Mouse (Mus musculus) neural tube, embryonic 14.5 days (tissue): ENCODE data around the gene Clp1. TPM values are rescaled to one million over a fixed set of nuclear protein-coding genes. Genes with fewer than 3 reads are reported as not detected.

ENCODE experiments used
- ATAC-seq: fragments of 200-750 bp; cut with Nextera tagmentation; 2 replicates; pipeline ENCODE4 v1.8.0; 2017; ENCODE audit warnings: low read depth, mild to moderate bottlenecking, moderate TSS enrichment, moderate library complexity
- H3K27ac ChIP-seq: fragments of 300-500 bp; sonication (generic); 2 replicates; pipeline ENCODE4 v1.5.1; 2014; ENCODE audit warnings: low read depth, mild to moderate bottlenecking, control low read depth, low read length, moderate library complexity, mixed read lengths
- H3K27me3 ChIP-seq: fragments of 300-500 bp; sonication (generic); 2 replicates; pipeline ENCODE4 v1.6.1; 2014; ENCODE audit warnings: low read length; ENCODE audit not compliant: control insufficient read depth, insufficient read depth
- H3K36me3 ChIP-seq: fragments of 300-500 bp; sonication (generic); 2 replicates; pipeline ENCODE4 v1.6.1; 2014; ENCODE audit warnings: low read length, mixed read lengths; ENCODE audit not compliant: control insufficient read depth, insufficient read depth
- H3K4me1 ChIP-seq: fragments of 300-500 bp; sonication (generic); 2 replicates; pipeline ENCODE4 v1.6.1; 2014; ENCODE audit warnings: low read length; ENCODE audit not compliant: control insufficient read depth, insufficient read depth
- H3K4me2 ChIP-seq: fragments of 300-500 bp; sonication (generic); 2 replicates; pipeline ENCODE4 v1.6.1; 2014; ENCODE audit warnings: mild to moderate bottlenecking, low read depth, low read length, control low read depth
- H3K4me3 ChIP-seq: fragments of 300-500 bp; sonication (generic); 2 replicates; pipeline ENCODE4 v1.5.1; 2014; ENCODE audit warnings: low read depth, low read length, control low read depth, mixed read lengths
- H3K9ac ChIP-seq: fragments of 300-500 bp; sonication (generic); replicated peaks from 2 replicates; pipeline ENCODE4 v1.6.1; 2014; ENCODE audit warnings: low read depth, mild to moderate bottlenecking, control low read depth, low read length, mixed read lengths
- H3K9me3 ChIP-seq: fragments of 300-500 bp; sonication (generic); 2 replicates; pipeline ENCODE4 v1.6.1; 2016; ENCODE audit warnings: low read length; ENCODE audit not compliant: control insufficient read depth
- WGBS: fragments of 180-500 bp; shearing (Covaris S2); extraction: QIAGEN DNeasy Blood & Tissue Kit; methylation state at CpG from one replicate; pipeline ENCODE4 v1.1.7; 2014; 5-methylcytosine and 5-hydroxymethylcytosine counted together
- polyA plus RNA-seq: library from polyadenylated mRNA; unstranded; fragments of >200 nt; fragmentation: Nextera tagmentation; extraction: Ambion mirVana; gene quantifications from 2 replicates; pipeline ENCODE4 v1.2.1, GENCODE M21; 2014

Gene Clp1
- polyA plus RNA-seq, 1 experiment from 2014 or later = 20.6 TPM

GRCm38 (mm10) chr2:84761840-84762239 lies 34.7 kb upstream of the Clp1 start:
- no peak for ATAC-seq
- no peaks in the 10 kb centered on the region for H3K4me1 ChIP-seq
- WGBS = 94% methylated on average over 1 of the region's 1 CpGs
- no peaks in the 10 kb centered on the region for H3K36me3 ChIP-seq
- H3K9ac ChIP-seq = no peak overlapping the region
- no peaks in the 10 kb centered on the region for H3K9me3 ChIP-seq
- no peak overlapping the region for H3K4me3 ChIP-seq
- H3K4me2 ChIP-seq = no peak overlapping the region
- H3K27me3 ChIP-seq = no peaks in the 10 kb centered on the region
- H3K27ac ChIP-seq = no peak overlapping the region

- 90% methylated on average over 3 of the region's 3 CpGs for WGBS
- no peak for ATAC-seq
- no peaks in the 10 kb centered on the region for H3K9me3 ChIP-seq
- H3K9ac ChIP-seq = no peak overlapping the region
- no peaks in the 10 kb centered on the region for H3K36me3 ChIP-seq
- H3K4me2 ChIP-seq = no peak overlapping the region
- H3K27ac ChIP-seq = no peak overlapping the region
- H3K4me1 ChIP-seq = no peaks in the 10 kb centered on the region
- no peak overlapping the region for H3K4me3 ChIP-seq
- H3K27me3 ChIP-seq = no peaks in the 10 kb centered on the region
Measured at GRCm38 (mm10) chr2:84761309-84761708, 34.2 kb upstream of the Clp1 start.

- Histone ChIP-seq H3K4me2 (no peak overlapping the region), H3K4me1 (no peaks in the 10 kb centered on the region), H3K9ac (no peak overlapping the region), H3K9me3 (no peaks in the 10 kb centered on the region), H3K4me3 (no peak overlapping the region), H3K27ac (no peak overlapping the region), H3K27me3 (no peaks in the 10 kb centered on the region), H3K36me3 (no peaks in the 10 kb centered on the region)
- 73% methylated on average over 8 of the region's 8 CpGs for WGBS
- no peak for ATAC-seq
Measured at GRCm38 (mm10) chr2:84760777-84761176, 33.6 kb upstream of the Clp1 start.

GRCm38 (mm10) chr2:84758542-84759127 lies 31.5 kb upstream of the Clp1 start:
- Histone ChIP-seq H3K9ac (no peak overlapping the region), H3K9me3 (no peaks in the 10 kb centered on the region), H3K27ac (no peak overlapping the region), H3K27me3 (no peaks in the 10 kb centered on the region), H3K4me2 (no peak overlapping the region), H3K36me3 (no peaks in the 10 kb centered on the region), H3K4me1 (no peaks in the 10 kb centered on the region), H3K4me3 (no peak overlapping the region)
- WGBS = 5% methylated on average over 2 of the region's 2 CpGs
- ATAC-seq = peak; percentile 75; the same call in 1 of the 2 replicates

GRCm38 (mm10) chr2:84757026-84757682 lies 30.0 kb upstream of the Clp1 start:
- no peaks in the 10 kb centered on the region for H3K4me1 ChIP-seq
- no peak overlapping the region for H3K4me3 ChIP-seq
- WGBS = 57% methylated on average over 7 of the region's 7 CpGs
- no peaks in the 10 kb centered on the region for H3K9me3 ChIP-seq
- no peaks in the 10 kb centered on the region for H3K27me3 ChIP-seq
- no peak overlapping the region for H3K4me2 ChIP-seq
- H3K9ac ChIP-seq = no peak overlapping the region
- H3K27ac ChIP-seq = no peak overlapping the region
- H3K36me3 ChIP-seq = no peaks in the 10 kb centered on the region
- ATAC-seq = no peak

- no peak overlapping the region for H3K27ac ChIP-seq
- no peak overlapping the region for H3K4me3 ChIP-seq
- WGBS = 92% methylated on average over 5 of the region's 5 CpGs
Measured at GRCm38 (mm10) chr2:84756245-84756644, 29.1 kb upstream of the Clp1 start.

GRCm38 (mm10) chr2:84750115-84750514 lies 23.0 kb upstream of the Clp1 start:
- Histone ChIP-seq H3K27me3 (no peaks in the 10 kb centered on the region), H3K27ac (no peak overlapping the region), H3K4me1 (no peaks in the 10 kb centered on the region), H3K4me3 (no peak overlapping the region), H3K9ac (no peak overlapping the region), H3K9me3 (no peaks in the 10 kb centered on the region), H3K4me2 (no peak overlapping the region), H3K36me3 (no peaks in the 10 kb centered on the region)
- peak; percentile 51; the same call in 1 of the 2 replicates for ATAC-seq
- WGBS = 65% methylated on average over 6 of the region's 6 CpGs

More at GRCm38 (mm10) chr2:84756245-84756644, 29.1 kb upstream of the Clp1 start:
- H3K36me3 ChIP-seq = no peaks in the 10 kb centered on the region
- H3K4me2 ChIP-seq = no peak overlapping the region
- H3K4me1 ChIP-seq = no peaks in the 10 kb centered on the region
- no peak for ATAC-seq
- no peaks in the 10 kb centered on the region for H3K27me3 ChIP-seq
- H3K9ac ChIP-seq = no peak overlapping the region
- no peaks in the 10 kb centered on the region for H3K9me3 ChIP-seq

- H3K9me3 ChIP-seq = no peaks in the 10 kb centered on the region
- H3K4me1 ChIP-seq = peaks cover 20% of the 10 kb centered on the region
- H3K9ac ChIP-seq = peak overlapping the region; percentile 32; the same call in 1 of the 2 replicates
- peak overlapping the region; percentile 80 for H3K4me3 ChIP-seq
- ATAC-seq = peak; percentile 25
- peak overlapping the region; percentile 94; the same call in 1 of the 2 replicates for H3K27ac ChIP-seq
- no peaks in the 10 kb centered on the region for H3K27me3 ChIP-seq
- WGBS = under 1% methylated on average over 10 of the region's 10 CpGs
- peak overlapping the region; percentile 78 for H3K4me2 ChIP-seq
- H3K36me3 ChIP-seq = no peaks in the 10 kb centered on the region
Measured at GRCm38 (mm10) chr2:84744126-84744525, 17.0 kb upstream of the Clp1 start.

- Histone ChIP-seq H3K27ac (peak within 1 kb of the TSS; percentile 94), H3K9me3 (no peaks in the 10 kb centered on the region), H3K4me2 (peak within 1 kb of the TSS; percentile 78), H3K36me3 (no peaks in the 10 kb centered on the region), H3K9ac (peak within 1 kb of the TSS; percentile 85), H3K4me1 (peaks cover 20% of the 10 kb centered on the region), H3K4me3 (peak within 1 kb of the TSS; percentile 80), H3K27me3 (no peaks in the 10 kb centered on the region)
- ATAC-seq = peak; percentile 92
- WGBS = 2% methylated on average over 25 of the region's 25 CpGs
Measured at GRCm38 (mm10) chr2:84743561-84743960, 16.4 kb upstream of the Clp1 start, which contains the start of gene Gm19426. Gm19426 (minus strand) TSS chr2:84743655.
